Mouse (Mus musculus): ENCODE measurements at regions not wholly inside any gene's neighbourhood (a gene's known extent, or its start where the extent isn't known, plus 50 kb on each side); places are given as distances from the start of the nearest gene placed in this dataset.

DNA sequence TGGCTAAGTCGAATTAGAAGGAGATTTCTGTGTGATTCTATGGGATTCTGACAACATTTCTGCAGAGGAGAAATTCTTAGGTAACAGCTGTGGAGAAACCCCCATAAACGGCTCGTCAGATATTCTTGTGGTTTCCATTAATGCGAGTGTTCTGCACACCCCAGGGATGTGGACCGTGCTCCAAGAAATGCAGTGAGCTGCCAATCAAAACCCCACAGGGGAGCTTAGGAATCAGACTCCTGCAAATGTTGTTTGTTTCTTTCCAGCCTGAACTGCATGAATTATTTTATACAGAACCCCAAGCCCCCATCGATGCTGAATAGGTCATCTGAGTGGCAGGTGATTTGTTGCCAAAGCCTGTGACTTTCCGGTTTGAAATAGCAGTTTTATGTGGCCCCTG is 118.4 kb upstream of the Sox2 start:
- H3K27ac ChIP-seq (ENCODE audit: low read length): no peak overlapping the region
- no peak overlapping the region for H3K4me2 ChIP-seq (replicated peaks; ENCODE audit: low read depth, low read length)
- no peak overlapping the region for H3K4me3 ChIP-seq (ENCODE audit: low read length)
- ATAC-seq (ENCODE audit: low FRiP score, low TSS enrichment): no peak
- no peak overlapping the region for H3K9ac ChIP-seq (replicated peaks; ENCODE audit: low read length)
- no peaks in the 10 kb centered on the region for H3K9me3 ChIP-seq (ENCODE audit: low read length)
- H3K4me1 ChIP-seq (ENCODE audit: insufficient read depth, low read length): no peaks in the 10 kb centered on the region
- H3K27me3 ChIP-seq (ENCODE audit: insufficient read depth, low read length): no peaks in the 10 kb centered on the region
- 63% methylated on average over 7 of the region's 7 CpGs for WGBS
- H3K36me3 ChIP-seq (ENCODE audit: insufficient read depth, low read length): no peaks in the 10 kb centered on the region

DNA sequence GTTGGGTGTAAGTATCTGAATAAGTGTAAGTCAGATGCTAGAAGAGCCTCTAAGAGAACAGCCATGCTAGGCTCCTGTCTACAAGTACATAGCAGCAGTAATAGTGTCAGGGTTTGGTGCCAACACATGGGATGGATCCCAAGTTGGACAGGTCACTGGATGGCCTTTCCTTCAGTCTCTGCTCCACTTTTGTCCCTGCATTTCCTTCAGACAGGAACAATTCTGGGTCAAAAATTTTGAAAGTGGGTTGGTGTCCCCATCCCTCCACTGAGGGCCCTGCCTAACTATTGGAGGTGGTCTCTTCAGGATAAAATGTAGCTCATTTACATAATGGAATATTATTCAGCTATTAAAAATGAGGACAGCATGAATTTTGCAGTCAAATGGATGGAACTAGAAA is 122.7 kb upstream of the Sox2 start:
- Histone ChIP-seq H3K27ac (ENCODE audit: low read length) (no peak overlapping the region), H3K27me3 (ENCODE audit: insufficient read depth, low read length) (no peaks in the 10 kb centered on the region), H3K4me2 (replicated peaks; ENCODE audit: low read depth, low read length) (no peak overlapping the region), H3K9ac (replicated peaks; ENCODE audit: low read length) (no peak overlapping the region), H3K4me3 (ENCODE audit: low read length) (no peak overlapping the region), H3K9me3 (ENCODE audit: low read length) (no peaks in the 10 kb centered on the region), H3K36me3 (ENCODE audit: insufficient read depth, low read length) (no peaks in the 10 kb centered on the region), H3K4me1 (ENCODE audit: insufficient read depth, low read length) (no peaks in the 10 kb centered on the region)
- no peak for ATAC-seq (ENCODE audit: low FRiP score, low TSS enrichment)

GRCm38 (mm10) chr3:34525730-34526129 is 124.5 kb upstream of the Sox2 start:
- H3K27me3 ChIP-seq (ENCODE audit: insufficient read depth, low read length): no peaks in the 10 kb centered on the region
- no peak overlapping the region for H3K4me2 ChIP-seq (replicated peaks; ENCODE audit: low read depth, low read length)
- H3K9ac ChIP-seq (replicated peaks; ENCODE audit: low read length): no peak overlapping the region
- no peak overlapping the region for H3K27ac ChIP-seq (ENCODE audit: low read length)
- H3K36me3 ChIP-seq (ENCODE audit: insufficient read depth, low read length): no peaks in the 10 kb centered on the region
- no peaks in the 10 kb centered on the region for H3K9me3 ChIP-seq (ENCODE audit: low read length)
- no peaks in the 10 kb centered on the region for H3K4me1 ChIP-seq (ENCODE audit: insufficient read depth, low read length)
- no peak overlapping the region for H3K4me3 ChIP-seq (ENCODE audit: low read length)
- no peak for ATAC-seq (ENCODE audit: low FRiP score, low TSS enrichment)
- 82% methylated on average over 5 of the region's 5 CpGs for WGBS

DNA sequence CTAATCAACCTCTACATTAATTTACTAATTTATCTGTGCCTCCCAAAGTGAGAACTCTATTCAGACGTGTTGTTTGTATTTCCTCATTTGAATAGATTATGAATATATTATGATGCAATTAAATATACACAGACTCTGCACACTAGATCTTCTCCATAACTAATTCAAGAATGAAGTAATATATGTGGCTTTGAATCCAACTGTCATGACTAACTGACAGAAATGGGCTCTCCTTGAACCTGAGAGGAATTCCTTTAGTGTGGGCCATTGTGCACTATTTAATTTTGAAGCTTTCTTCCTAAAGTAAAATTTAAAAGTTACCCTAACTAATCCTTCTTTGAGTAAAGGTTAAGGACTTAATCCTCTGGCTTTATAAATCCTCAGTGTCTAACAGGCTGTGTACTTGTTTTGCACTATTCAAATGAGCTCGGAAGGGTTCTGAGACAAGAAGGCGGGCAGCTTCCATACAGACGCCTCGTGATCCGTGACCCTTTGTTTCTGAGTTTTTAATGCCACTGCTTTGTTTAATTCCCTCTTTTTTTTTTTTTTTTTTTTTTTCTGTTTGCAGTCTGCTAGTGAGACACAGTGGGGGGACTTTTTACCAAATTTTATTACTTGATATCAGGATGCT is 128.0 kb upstream of the Sox2 start:
- no peaks in the 10 kb centered on the region for H3K9me3 ChIP-seq (ENCODE audit: low read length)
- no peak overlapping the region for H3K27ac ChIP-seq (ENCODE audit: low read length)
- no peak overlapping the region for H3K9ac ChIP-seq (replicated peaks; ENCODE audit: low read length)
- H3K4me1 ChIP-seq (ENCODE audit: insufficient read depth, low read length): no peaks in the 10 kb centered on the region
- no peak overlapping the region for H3K4me3 ChIP-seq (ENCODE audit: low read length)
- no peaks in the 10 kb centered on the region for H3K27me3 ChIP-seq (ENCODE audit: insufficient read depth, low read length)
- no peak for ATAC-seq (ENCODE audit: low FRiP score, low TSS enrichment)
- no peaks in the 10 kb centered on the region for H3K36me3 ChIP-seq (ENCODE audit: insufficient read depth, low read length)
- 83% methylated on average over 6 of the region's 6 CpGs for WGBS
- H3K4me2 ChIP-seq (replicated peaks; ENCODE audit: low read depth, low read length): no peak overlapping the region

DNA sequence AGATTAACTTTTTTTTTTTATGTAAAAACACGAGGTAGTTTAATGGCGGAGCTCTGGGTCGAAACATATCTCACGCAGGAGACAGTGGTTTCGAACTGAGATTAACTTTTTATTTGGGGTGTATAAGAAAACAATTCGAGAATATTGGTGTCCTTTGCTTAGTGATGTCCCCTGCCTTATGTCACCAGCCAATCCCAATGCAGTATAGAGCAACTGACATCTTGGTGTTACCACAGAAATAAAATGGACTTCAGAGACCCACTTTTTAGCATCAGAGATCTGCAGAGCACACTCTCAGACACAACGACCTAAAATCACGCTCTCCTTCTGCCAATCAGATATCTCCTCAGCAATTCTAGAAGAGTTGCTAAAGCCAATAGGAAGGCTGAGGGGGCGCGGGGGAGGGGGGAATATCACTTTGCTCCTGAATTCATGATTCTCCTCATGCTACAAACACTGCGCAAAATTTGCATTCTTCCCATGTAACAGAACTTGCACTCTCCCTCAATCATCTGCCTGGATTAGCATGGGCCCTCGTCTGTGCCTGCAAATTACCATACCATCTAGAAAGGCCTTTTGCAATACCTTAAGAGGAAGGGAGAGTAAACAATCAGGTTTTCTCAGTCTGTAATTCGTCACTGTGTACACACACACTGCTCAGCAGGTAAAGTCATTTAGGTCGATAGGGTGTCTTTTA is 128.7 kb upstream of the Sox2 start:
- H3K27me3 ChIP-seq (ENCODE audit: insufficient read depth, low read length): no peaks in the 10 kb centered on the region
- no peak overlapping the region for H3K27ac ChIP-seq (ENCODE audit: low read length)
- no peak for ATAC-seq (ENCODE audit: low FRiP score, low TSS enrichment)
- no peaks in the 10 kb centered on the region for H3K9me3 ChIP-seq (ENCODE audit: low read length)
- no peak overlapping the region for H3K4me3 ChIP-seq (ENCODE audit: low read length)
- H3K4me2 ChIP-seq (replicated peaks; ENCODE audit: low read depth, low read length): no peak overlapping the region
- H3K9ac ChIP-seq (replicated peaks; ENCODE audit: low read length): no peak overlapping the region
- no peaks in the 10 kb centered on the region for H3K4me1 ChIP-seq (ENCODE audit: insufficient read depth, low read length)
- no peaks in the 10 kb centered on the region for H3K36me3 ChIP-seq (ENCODE audit: insufficient read depth, low read length)
- WGBS: 79% methylated on average over 14 of the region's 14 CpGs

GRCm38 (mm10) chr3:34512503-34513145 is 137.6 kb upstream of the Sox2 start:
- Histone ChIP-seq H3K4me1 (ENCODE audit: insufficient read depth, low read length) (no peaks in the 10 kb centered on the region), H3K9me3 (ENCODE audit: low read length) (0 out of 2 replicates have a peak, but pooled peaks cover 8% of the 10 kb centered on the region), H3K27ac (ENCODE audit: low read length) (no peak overlapping the region), H3K36me3 (ENCODE audit: insufficient read depth, low read length) (no peaks in the 10 kb centered on the region), H3K4me2 (replicated peaks; ENCODE audit: low read depth, low read length) (no peak overlapping the region), H3K27me3 (ENCODE audit: insufficient read depth, low read length) (no peaks in the 10 kb centered on the region), H3K9ac (replicated peaks; ENCODE audit: low read length) (no peak overlapping the region), H3K4me3 (ENCODE audit: low read length) (no peak overlapping the region)
- 84% methylated on average over 13 of the region's 13 CpGs for WGBS
- ATAC-seq (ENCODE audit: low FRiP score, low TSS enrichment): no peak

DNA sequence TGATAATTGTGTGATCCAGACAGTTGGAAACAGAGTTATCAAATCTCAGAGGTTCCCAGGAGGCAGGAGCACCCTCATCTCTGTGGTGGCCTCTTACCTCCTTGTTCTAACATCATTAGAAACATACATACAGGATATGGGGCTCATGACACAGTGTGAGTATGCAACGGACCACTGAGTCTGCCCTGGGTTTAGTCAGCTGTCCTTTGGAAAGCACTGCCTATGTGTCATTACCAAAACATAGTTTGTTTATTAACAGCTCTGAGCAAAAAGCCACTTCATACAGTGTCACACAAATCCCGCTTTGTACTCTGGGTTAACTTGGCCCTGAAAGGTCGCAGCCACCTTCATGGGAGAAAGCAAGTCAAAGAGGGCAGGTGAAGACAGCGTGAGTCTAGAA is 139.5 kb upstream of the Sox2 start:
- H3K9me3 ChIP-seq (ENCODE audit: low read length): 0 out of 2 replicates have a peak, but pooled peaks cover 8% of the 10 kb centered on the region

GRCm38 (mm10) chr3:34509160-34509559 is 141.0 kb upstream of the Sox2 start:
- Histone ChIP-seq H3K4me2 (replicated peaks; ENCODE audit: low read depth, low read length) (no peak overlapping the region), H3K4me1 (ENCODE audit: insufficient read depth, low read length) (no peaks in the 10 kb centered on the region), H3K9me3 (ENCODE audit: low read length) (0 out of 2 replicates have a peak, but pooled peaks cover 4% of the 10 kb centered on the region), H3K27ac (ENCODE audit: low read length) (no peak overlapping the region), H3K36me3 (ENCODE audit: insufficient read depth, low read length) (no peaks in the 10 kb centered on the region), H3K9ac (replicated peaks; ENCODE audit: low read length) (no peak overlapping the region), H3K27me3 (ENCODE audit: insufficient read depth, low read length) (no peaks in the 10 kb centered on the region), H3K4me3 (ENCODE audit: low read length) (no peak overlapping the region)
- 52% methylated on average over 5 of the region's 5 CpGs for WGBS
- no peak for ATAC-seq (ENCODE audit: low FRiP score, low TSS enrichment)

More for the DNA sequence above, 139.5 kb upstream of the Sox2 start:
- no peak overlapping the region for H3K9ac ChIP-seq (replicated peaks; ENCODE audit: low read length)
- 55% methylated on average over 4 of the region's 4 CpGs for WGBS
- no peaks in the 10 kb centered on the region for H3K36me3 ChIP-seq (ENCODE audit: insufficient read depth, low read length)
- H3K27me3 ChIP-seq (ENCODE audit: insufficient read depth, low read length): no peaks in the 10 kb centered on the region
- no peak overlapping the region for H3K4me3 ChIP-seq (ENCODE audit: low read length)
- H3K4me2 ChIP-seq (replicated peaks; ENCODE audit: low read depth, low read length): no peak overlapping the region
- H3K27ac ChIP-seq (ENCODE audit: low read length): no peak overlapping the region
- ATAC-seq (ENCODE audit: low FRiP score, low TSS enrichment): peak; percentile 51; the same call in 1 of the 2 replicates
- no peaks in the 10 kb centered on the region for H3K4me1 ChIP-seq (ENCODE audit: insufficient read depth, low read length)

DNA sequence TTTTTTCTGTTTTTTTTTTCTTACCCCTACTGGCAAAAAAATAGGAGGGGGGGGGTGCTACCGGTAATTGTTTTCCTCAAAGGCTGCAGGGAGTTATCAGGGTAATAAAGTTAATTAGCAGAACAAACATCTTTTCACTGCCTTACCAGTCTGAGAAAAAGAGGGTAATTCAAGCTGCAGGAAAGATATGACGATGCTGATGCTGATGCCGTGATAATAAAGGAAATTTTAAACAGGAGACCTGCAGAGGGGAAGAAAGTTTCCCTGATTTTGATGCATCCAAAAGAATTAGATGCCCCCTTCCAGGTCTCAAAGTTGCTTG is 145.7 kb upstream of the Sox2 start:
- no peaks in the 10 kb centered on the region for H3K27me3 ChIP-seq (ENCODE audit: insufficient read depth, low read length)
- no peaks in the 10 kb centered on the region for H3K36me3 ChIP-seq (ENCODE audit: insufficient read depth, low read length)
- no peak overlapping the region for H3K4me3 ChIP-seq (ENCODE audit: low read length)
- ATAC-seq (ENCODE audit: low FRiP score, low TSS enrichment): no peak
- no peaks in the 10 kb centered on the region for H3K9me3 ChIP-seq (ENCODE audit: low read length)
- 1% methylated on average over 3 of the region's 3 CpGs for WGBS
- H3K4me1 ChIP-seq (ENCODE audit: insufficient read depth, low read length): no peaks in the 10 kb centered on the region
- H3K27ac ChIP-seq (ENCODE audit: low read length): no peak overlapping the region
- H3K9ac ChIP-seq (replicated peaks; ENCODE audit: low read length): no peak overlapping the region
- H3K4me2 ChIP-seq (replicated peaks; ENCODE audit: low read depth, low read length): no peak overlapping the region

GRCm38 (mm10) chr3:34503874-34504572 is 146.2 kb upstream of the Sox2 start:
- no peak overlapping the region for H3K4me2 ChIP-seq (replicated peaks; ENCODE audit: low read depth, low read length)
- WGBS: 35% methylated on average over 13 of the region's 13 CpGs
- no peaks in the 10 kb centered on the region for H3K9me3 ChIP-seq (ENCODE audit: low read length)
- H3K36me3 ChIP-seq (ENCODE audit: insufficient read depth, low read length): no peaks in the 10 kb centered on the region
- no peak overlapping the region for H3K9ac ChIP-seq (replicated peaks; ENCODE audit: low read length)
- no peak for ATAC-seq (ENCODE audit: low FRiP score, low TSS enrichment)
- H3K27ac ChIP-seq (ENCODE audit: low read length): no peak overlapping the region
- no peak overlapping the region for H3K4me3 ChIP-seq (ENCODE audit: low read length)
- no peaks in the 10 kb centered on the region for H3K4me1 ChIP-seq (ENCODE audit: insufficient read depth, low read length)
- no peaks in the 10 kb centered on the region for H3K27me3 ChIP-seq (ENCODE audit: insufficient read depth, low read length)

Data from kidney, embryonic 16.5 days (tissue).